Mouse (Mus musculus) cerebellum, adult 2 months (tissue): ENCODE data around the gene Olfr509.
"Not testable (repeated sequence)": the region's sequence is repeated elsewhere in the genome, so short reads cannot be mapped to it uniquely, and the experiment has no call there.

ENCODE experiments used
- CTCF ChIP-seq: fragments of 200-500 bp; IDR thresholded peaks from 2 replicates; pipeline ENCODE4 v1.5.1; 2011; ENCODE audit warnings: low read depth, mild to moderate bottlenecking, control low read depth, low read length, moderate library complexity, borderline replicate concordance; ENCODE audit not compliant: insufficient read depth
- POLR2A ChIP-seq: fragments of 200-500 bp; IDR thresholded peaks from 2 replicates; pipeline ENCODE4 v1.6.1; 2011; ENCODE audit warnings: low read length, control low read depth, borderline replicate concordance; ENCODE audit not compliant: insufficient read depth

DNA sequence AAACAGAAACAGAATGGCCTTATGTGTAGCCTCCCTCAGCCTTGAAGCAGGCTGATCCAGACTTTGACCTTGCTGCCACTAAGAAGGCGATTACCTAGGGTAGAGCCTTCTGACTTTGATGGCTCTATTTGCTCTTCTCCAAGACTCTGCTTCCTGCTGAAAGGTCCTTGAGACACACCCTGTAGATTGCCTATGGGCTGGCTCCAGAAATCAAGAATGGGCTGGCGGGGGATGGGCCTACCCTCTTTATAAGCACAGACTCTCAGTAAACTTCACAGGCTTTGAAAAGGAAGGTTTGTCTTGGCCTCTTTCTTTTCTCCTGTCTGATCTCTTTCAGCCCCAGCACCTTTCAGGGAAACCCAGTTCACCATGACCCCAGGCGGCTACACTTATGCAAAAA, 34.9 kb downstream of the Olfr509 start:
- TF ChIP-seq POLR2A, CTCF: not testable (repeated sequence)
